Mouse (Mus musculus) lung, embryonic 15.5 days (tissue): ENCODE measurements around the gene Iqch. TPM values are rescaled to one million over a fixed set of nuclear protein-coding genes. Genes with fewer than 3 reads are reported as not detected.

Experiments
- ATAC-seq: fragments of 200-750 bp; cut with Nextera tagmentation; 2 replicates; pipeline ENCODE4 v1.8.0; 2017; ENCODE audit warnings: moderate number of reproducible peaks, borderline replicate concordance; ENCODE audit not compliant: low FRiP score, low TSS enrichment; ENCODE audit errors: extremely low read depth
- H3K27ac ChIP-seq: fragments of 300-500 bp; sonication (generic); 2 replicates; pipeline ENCODE4 v1.5.1; 2015; ENCODE audit warnings: moderate library complexity, mild to moderate bottlenecking, inconsistent platforms
- H3K27me3 ChIP-seq: fragments of 300-500 bp; sonication (generic); 2 replicates; pipeline ENCODE4 v1.6.1; 2015; ENCODE audit warnings: inconsistent platforms
- H3K36me3 ChIP-seq: fragments of 300-500 bp; sonication (generic); 2 replicates; pipeline ENCODE4 v1.6.1; 2015; ENCODE audit warnings: inconsistent platforms
- H3K4me1 ChIP-seq: fragments of 300-500 bp; sonication (generic); 2 replicates; pipeline ENCODE4 v1.6.1; 2015; ENCODE audit warnings: inconsistent platforms
- H3K4me2 ChIP-seq: fragments of 300-500 bp; sonication (generic); 2 replicates; pipeline ENCODE4 v1.6.1; 2015; ENCODE audit warnings: inconsistent platforms, mild to moderate bottlenecking, moderate library complexity
- H3K4me3 ChIP-seq: fragments of 300-500 bp; sonication (generic); 2 replicates; pipeline ENCODE4 v1.5.1; 2015; ENCODE audit warnings: mild to moderate bottlenecking, inconsistent platforms
- H3K9ac ChIP-seq: fragments of 300-500 bp; sonication (generic); 2 replicates; pipeline ENCODE4 v1.6.1; 2015; ENCODE audit warnings: inconsistent platforms
- H3K9me3 ChIP-seq: fragments of 300-500 bp; sonication (generic); 2 replicates; pipeline ENCODE4 v1.6.1; 2016; ENCODE audit warnings: inconsistent platforms
- whole genome bisulfite sequencing: fragments of 180-500 bp; shearing (Covaris S2); methylation state at CpG from one replicate; pipeline ENCODE4 v1.1.7; 2015; 5-methylcytosine and 5-hydroxymethylcytosine counted together
- polyA plus RNA-seq: library from polyadenylated mRNA; unstranded; fragments of >200 nt; fragmentation: Nextera tagmentation; extraction: Ambion mirVana; gene quantifications from 2 replicates; pipeline ENCODE4 v1.2.1, GENCODE M21; 2015

Gene Iqch
- polyA plus RNA-seq = 0.05 and 0.20 TPM in 2 replicates

GRCm38 (mm10) chr9:63602043-63602939 lies at the start of gene Iqch, which contains the start of gene Aagab:
TSS of gene Iqch (minus strand) at chr9:63602493.
TSS of gene Aagab (plus strand) at chr9:63602660.
- no peaks in the 10 kb centered on the region for H3K9me3 ChIP-seq
- peak within 1 kb of the TSS; percentile 62; the same call in 1 of the 2 replicates for H3K27ac ChIP-seq
- H3K4me1 ChIP-seq = peaks cover 20% of the 10 kb centered on the region
- H3K9ac ChIP-seq = peak within 1 kb of the TSS; percentile 91
- ATAC-seq = peak; percentile 99
- H3K27me3 ChIP-seq = no peaks in the 10 kb centered on the region
- H3K36me3 ChIP-seq = no peaks in the 10 kb centered on the region
- H3K4me3 ChIP-seq = peak within 1 kb of the TSS; percentile 95
- H3K4me2 ChIP-seq = peak within 1 kb of the TSS; percentile 74
- WGBS = 2% methylated on average over 68 of the region's 70 CpGs

- Histone ChIP-seq H3K4me1 (peaks cover 62% of the 10 kb centered on the region), H3K27ac (peak overlapping the region; percentile 39), H3K27me3 (no peaks in the 10 kb centered on the region), H3K36me3 (peaks cover 39% of the 10 kb centered on the region), H3K9me3 (no peaks in the 10 kb centered on the region), H3K4me2 (no peak overlapping the region), H3K9ac (no peak overlapping the region), H3K4me3 (no peak overlapping the region)
- WGBS = 41% methylated on average over 11 of the region's 11 CpGs
- no peak for ATAC-seq
Observed at GRCm38 (mm10) chr9:63651594-63651993, 49.3 kb upstream of the Iqch start.

- H3K4me2 ChIP-seq = no peak overlapping the region
- no peak for ATAC-seq
- WGBS = 69% methylated on average over 14 of the region's 14 CpGs
- no peak overlapping the region for H3K9ac ChIP-seq
- H3K4me1 ChIP-seq = peaks cover 55% of the 10 kb centered on the region
- peaks cover 39% of the 10 kb centered on the region for H3K36me3 ChIP-seq
- H3K27ac ChIP-seq = peak overlapping the region; percentile 39
- H3K9me3 ChIP-seq = no peaks in the 10 kb centered on the region
- H3K27me3 ChIP-seq = no peaks in the 10 kb centered on the region
- H3K4me3 ChIP-seq = no peak overlapping the region
Observed at GRCm38 (mm10) chr9:63650905-63651304, 48.6 kb upstream of the Iqch start.

DNA sequence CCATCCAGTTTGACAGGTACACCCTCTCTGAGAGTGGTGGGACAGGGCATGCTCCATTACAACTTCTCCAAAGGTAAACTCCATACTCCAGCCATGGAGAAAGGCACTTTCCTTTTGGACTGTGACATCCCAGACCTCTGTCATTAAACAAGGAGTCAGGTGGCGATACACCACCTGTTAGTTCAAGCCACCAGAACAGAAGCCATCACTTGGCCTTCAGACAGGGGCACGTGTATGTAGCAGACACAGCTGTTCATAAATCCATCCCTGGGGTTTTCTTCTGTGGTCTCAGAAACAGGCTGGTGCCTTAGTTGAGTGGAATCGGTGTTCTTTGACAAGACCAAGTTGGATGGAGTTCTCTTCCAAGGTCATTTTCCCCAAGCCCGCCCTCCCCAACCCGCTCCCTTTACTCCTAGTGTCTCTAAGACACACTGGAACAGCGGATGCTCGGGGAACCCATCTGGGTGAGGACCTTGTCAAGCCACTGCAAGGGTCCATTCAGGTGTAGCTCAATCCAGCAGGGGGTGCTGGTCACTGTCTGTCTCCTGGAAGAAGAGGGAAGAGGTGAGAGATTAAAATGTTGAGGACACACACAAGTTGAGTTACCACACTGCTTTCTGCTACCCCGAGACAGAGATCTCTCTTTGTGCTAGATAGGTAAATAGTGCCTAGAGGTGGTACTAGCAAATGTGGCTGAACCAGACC lies 47.7 kb upstream of the Iqch start:
- H3K4me2 ChIP-seq = no peak overlapping the region
- ATAC-seq = no peak
- 78% methylated on average over 8 of the region's 8 CpGs for WGBS
- H3K9ac ChIP-seq = no peak overlapping the region
- peaks cover 46% of the 10 kb centered on the region for H3K4me1 ChIP-seq
- peaks cover 43% of the 10 kb centered on the region for H3K36me3 ChIP-seq
- H3K27ac ChIP-seq = no peak overlapping the region
- H3K9me3 ChIP-seq = no peaks in the 10 kb centered on the region
- no peaks in the 10 kb centered on the region for H3K27me3 ChIP-seq
- no peak overlapping the region for H3K4me3 ChIP-seq

- H3K4me3 ChIP-seq = no peak overlapping the region
- peaks cover 32% of the 10 kb centered on the region for H3K4me1 ChIP-seq
- H3K27ac ChIP-seq = no peak overlapping the region
- whole genome bisulfite sequencing = 83% methylated on average over 9 of the region's 9 CpGs
- H3K9ac ChIP-seq = no peak overlapping the region
- no peaks in the 10 kb centered on the region for H3K27me3 ChIP-seq
- peaks cover 39% of the 10 kb centered on the region for H3K36me3 ChIP-seq
- no peak overlapping the region for H3K4me2 ChIP-seq
- H3K9me3 ChIP-seq = no peaks in the 10 kb centered on the region
- ATAC-seq = no peak
Observed at GRCm38 (mm10) chr9:63648520-63648918, 46.2 kb upstream of the Iqch start.

DNA sequence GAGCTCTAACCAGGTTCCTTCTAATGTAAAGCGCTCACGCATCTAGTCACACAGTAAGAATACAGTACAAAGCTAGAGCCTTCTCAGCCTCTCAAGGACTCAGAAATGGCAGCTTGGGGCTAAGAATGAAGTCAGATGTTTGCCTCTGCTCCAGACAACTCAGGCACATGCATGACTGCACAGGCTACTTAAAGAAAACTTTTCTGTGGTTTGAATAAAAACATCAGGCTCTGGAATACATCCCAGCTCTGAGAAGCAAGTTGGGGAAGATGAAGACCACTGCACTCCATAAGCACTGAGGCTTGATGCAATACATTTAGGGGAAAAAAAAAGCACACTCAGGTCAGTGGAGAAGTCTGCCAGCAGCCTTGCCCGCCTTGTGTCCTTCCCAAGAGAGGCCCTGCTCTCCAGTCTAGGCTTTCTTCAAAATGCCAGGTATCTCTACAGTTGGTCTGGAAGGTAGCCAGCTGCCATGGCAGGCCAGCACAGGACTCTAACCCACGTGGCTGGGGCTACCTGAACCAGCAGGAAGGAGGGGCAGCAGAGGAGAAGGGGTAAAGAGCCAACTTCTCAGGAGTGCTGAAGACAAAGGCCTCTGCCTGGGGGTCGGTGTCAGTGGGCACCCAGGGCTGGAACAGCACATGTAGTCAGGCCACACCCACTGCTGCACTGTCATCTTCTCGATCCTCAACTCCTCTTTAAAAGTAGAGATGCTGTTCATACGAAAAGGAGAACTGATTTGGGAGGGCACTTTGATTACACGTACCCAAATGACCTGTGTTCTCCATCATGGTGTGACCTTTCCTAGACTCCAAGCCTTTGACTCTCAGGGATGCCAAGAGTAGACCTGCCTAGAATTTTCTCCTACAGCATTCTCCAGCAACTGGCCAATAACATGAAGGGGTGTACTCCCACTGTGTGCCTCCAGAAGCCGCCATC lies 45.6 kb upstream of the Iqch start:
- ATAC-seq = no peak
- no peak overlapping the region for H3K4me2 ChIP-seq
- H3K9ac ChIP-seq = no peak overlapping the region
- no peaks in the 10 kb centered on the region for H3K27me3 ChIP-seq
- no peak overlapping the region for H3K27ac ChIP-seq
- no peak overlapping the region for H3K4me3 ChIP-seq
- WGBS = 74% methylated on average over 9 of the region's 9 CpGs
- H3K4me1 ChIP-seq = peaks cover 25% of the 10 kb centered on the region
- no peaks in the 10 kb centered on the region for H3K9me3 ChIP-seq
- H3K36me3 ChIP-seq = peaks cover 34% of the 10 kb centered on the region

DNA sequence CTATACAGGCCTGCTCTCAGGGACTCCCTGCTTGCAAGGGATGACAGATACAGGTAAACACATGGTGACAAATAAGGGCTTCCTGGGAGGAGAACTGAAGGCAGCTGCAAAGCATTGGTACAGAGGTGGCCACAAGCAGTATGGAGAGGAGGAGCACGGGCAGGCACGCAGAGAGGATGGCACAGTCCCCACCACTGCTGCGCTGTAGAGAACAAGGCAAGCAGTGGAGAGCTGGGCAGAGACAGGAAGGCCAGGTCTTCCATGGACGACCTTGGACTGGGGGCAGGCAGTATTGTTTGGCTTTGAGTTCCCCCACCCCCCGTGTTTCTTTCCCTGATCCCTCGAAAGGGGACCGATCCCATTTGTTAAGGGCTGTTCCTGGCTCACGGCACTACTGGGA lies 42.8 kb upstream of the Iqch start:
- no peaks in the 10 kb centered on the region for H3K4me1 ChIP-seq
- no peak overlapping the region for H3K4me3 ChIP-seq
- no peak for ATAC-seq
- H3K4me2 ChIP-seq = no peak overlapping the region
- no peaks in the 10 kb centered on the region for H3K9me3 ChIP-seq
- no peak overlapping the region for H3K9ac ChIP-seq
- no peaks in the 10 kb centered on the region for H3K27me3 ChIP-seq
- no peak overlapping the region for H3K27ac ChIP-seq
- WGBS = 63% methylated on average over 8 of the region's 8 CpGs
- peaks cover 32% of the 10 kb centered on the region for H3K36me3 ChIP-seq

GRCm38 (mm10) chr9:63644011-63644410 lies 41.7 kb upstream of the Iqch start:
- Histone ChIP-seq H3K36me3 (peaks cover 27% of the 10 kb centered on the region), H3K4me3 (no peak overlapping the region)

GRCm38 (mm10) chr9:63641983-63642646 lies 39.8 kb upstream of the Iqch start:
- Histone ChIP-seq H3K27ac (no peak overlapping the region), H3K4me2 (no peak overlapping the region), H3K4me3 (no peak overlapping the region), H3K27me3 (no peaks in the 10 kb centered on the region), H3K9ac (no peak overlapping the region), H3K36me3 (peaks cover 19% of the 10 kb centered on the region), H3K4me1 (no peaks in the 10 kb centered on the region), H3K9me3 (no peaks in the 10 kb centered on the region)
- WGBS = 88% methylated on average over 4 of the region's 4 CpGs
- ATAC-seq = no peak

More at GRCm38 (mm10) chr9:63644011-63644410, 41.7 kb upstream of the Iqch start:
- no peak for ATAC-seq
- 88% methylated on average over 6 of the region's 6 CpGs for WGBS
- no peaks in the 10 kb centered on the region for H3K9me3 ChIP-seq
- H3K27ac ChIP-seq = no peak overlapping the region
- H3K4me2 ChIP-seq = no peak overlapping the region
- no peaks in the 10 kb centered on the region for H3K4me1 ChIP-seq
- no peaks in the 10 kb centered on the region for H3K27me3 ChIP-seq
- no peak overlapping the region for H3K9ac ChIP-seq

GRCm38 (mm10) chr9:63636113-63636512 lies 33.8 kb upstream of the Iqch start:
- 68% methylated on average over 7 of the region's 7 CpGs for WGBS
- peaks cover 10% of the 10 kb centered on the region for H3K4me1 ChIP-seq
- no peak overlapping the region for H3K27ac ChIP-seq
- peaks cover 18% of the 10 kb centered on the region; the same call in 1 of the 2 replicates for H3K36me3 ChIP-seq
- H3K9ac ChIP-seq = no peak overlapping the region
- ATAC-seq = no peak
- H3K4me2 ChIP-seq = no peak overlapping the region
- no peaks in the 10 kb centered on the region for H3K27me3 ChIP-seq
- no peaks in the 10 kb centered on the region for H3K9me3 ChIP-seq
- H3K4me3 ChIP-seq = no peak overlapping the region

DNA sequence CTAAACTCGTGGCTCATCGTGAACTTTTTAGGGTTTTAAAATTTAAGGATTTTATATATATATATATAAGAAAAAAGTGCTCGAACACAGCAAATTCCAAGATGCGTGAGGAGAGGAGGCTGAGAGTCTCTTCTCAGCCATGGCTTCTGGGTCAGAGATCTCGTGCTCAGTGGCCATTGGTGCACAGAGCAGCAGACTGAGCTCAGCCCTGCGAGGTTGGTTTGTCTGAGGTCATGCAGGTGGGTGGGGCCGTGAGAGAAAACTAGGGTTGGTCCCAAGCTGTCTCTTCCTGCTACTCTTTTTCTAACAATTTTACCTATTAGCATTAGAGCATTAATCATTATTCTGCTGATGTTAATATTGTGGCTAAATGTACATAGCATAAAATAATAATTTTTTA lies 31.0 kb upstream of the Iqch start:
- Histone ChIP-seq H3K27ac (peak overlapping the region; percentile 11; the same call in 1 of the 2 replicates), H3K36me3 (0 out of 2 replicates have a peak, but pooled peaks cover 9% of the 10 kb centered on the region), H3K9me3 (no peaks in the 10 kb centered on the region), H3K27me3 (no peaks in the 10 kb centered on the region), H3K9ac (no peak overlapping the region), H3K4me2 (peak overlapping the region; percentile 29), H3K4me3 (no peak overlapping the region), H3K4me1 (peaks cover 10% of the 10 kb centered on the region)
- WGBS = 55% methylated on average over 7 of the region's 7 CpGs
- ATAC-seq = no peak
